Mouse (Mus musculus) testis, adult 2 months (tissue): ENCODE measurements around the gene Umad1.

Experiments
- CTCF ChIP-seq: fragments of 200-500 bp; IDR thresholded peaks from 2 replicates; pipeline ENCODE4 v1.5.1; 2012; ENCODE audit warnings: low read depth, mild to moderate bottlenecking, inconsistent platforms, low read length, moderate library complexity; ENCODE audit not compliant: control insufficient read depth, insufficient read depth, insufficient replicate concordance
- POLR2A ChIP-seq: fragments of 200-500 bp; IDR thresholded peaks from 2 replicates; pipeline ENCODE4 v1.6.1; 2012; ENCODE audit warnings: low read depth, mild to moderate bottlenecking, inconsistent platforms, low read length, moderate library complexity; ENCODE audit not compliant: control insufficient read depth

DNA sequence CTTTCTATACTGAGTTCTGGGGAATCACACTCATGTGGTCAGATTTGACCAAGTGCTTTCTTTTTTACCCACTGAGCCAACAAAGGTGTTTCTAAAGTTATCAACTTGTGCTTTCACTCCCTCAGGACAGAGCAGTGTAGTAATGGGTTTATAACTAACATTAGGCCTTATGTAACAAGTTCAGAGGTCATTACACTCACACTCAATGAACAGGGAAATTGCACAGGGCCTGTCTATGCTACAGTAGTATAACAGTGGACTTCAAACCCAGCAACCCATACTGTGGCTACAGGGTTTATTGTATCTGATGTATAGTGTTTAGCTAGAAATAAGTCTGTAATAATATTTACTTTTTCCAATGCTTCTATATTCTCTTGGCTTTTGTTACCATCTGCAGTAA is 247.5 kb downstream of the Umad1 start:
- TF ChIP-seq CTCF (no peak), POLR2A (no peak)
